Mouse (Mus musculus) neural tube, embryonic 12.5 days (tissue): ENCODE results near the gene Fbxl13. TPM values are rescaled to one million over a fixed set of nuclear protein-coding genes. Genes with fewer than 3 reads are reported as not detected.

ENCODE experiments used
- ATAC-seq: fragments of 200-750 bp; cut with Nextera tagmentation; 2 replicates; pipeline ENCODE4 v1.8.0; 2017; ENCODE audit warnings: low read depth, mild to moderate bottlenecking, moderate TSS enrichment, moderate library complexity; ENCODE audit not compliant: low FRiP score
- H3K27ac ChIP-seq: fragments of 300-500 bp; sonication (generic); 2 replicates; pipeline ENCODE4 v1.5.1; 2016
- H3K27me3 ChIP-seq: fragments of 300-500 bp; sonication (generic); replicated peaks from 2 replicates; pipeline ENCODE4 v1.6.1; 2016; ENCODE audit warnings: mild to moderate bottlenecking
- H3K36me3 ChIP-seq: fragments of 300-500 bp; sonication (generic); 2 replicates; pipeline ENCODE4 v1.6.1; 2016; ENCODE audit warnings: mild to moderate bottlenecking
- H3K4me1 ChIP-seq: fragments of 300-500 bp; sonication (generic); 2 replicates; pipeline ENCODE4 v1.6.1; 2016
- H3K4me2 ChIP-seq: fragments of 300-500 bp; sonication (generic); replicated peaks from 2 replicates; pipeline ENCODE4 v1.6.1; 2016; ENCODE audit warnings: mild to moderate bottlenecking
- H3K4me3 ChIP-seq: fragments of 300-500 bp; sonication (generic); 2 replicates; pipeline ENCODE4 v1.5.1; 2016
- H3K9ac ChIP-seq: fragments of 300-500 bp; sonication (generic); 2 replicates; pipeline ENCODE4 v1.6.1; 2016; ENCODE audit warnings: mild to moderate bottlenecking
- H3K9me3 ChIP-seq: fragments of 300-500 bp; sonication (generic); 2 replicates; pipeline ENCODE4 v1.6.1; 2016; ENCODE audit warnings: mild to moderate bottlenecking
- WGBS: fragments of 180-500 bp; shearing (Covaris S2); methylation state at CpG from one replicate; pipeline ENCODE4 v1.1.7; 2016; 5-methylcytosine and 5-hydroxymethylcytosine counted together
- polyA plus RNA-seq: library from polyadenylated mRNA; unstranded; fragments of >200 nt; fragmentation: Nextera tagmentation; extraction: Ambion mirVana; gene quantifications from 2 replicates; pipeline ENCODE4 v1.2.1, GENCODE M21; 2016

Fbxl13 gene
- polyA plus RNA-seq, 1 experiment from 2014 or later: 0.39 TPM

DNA sequence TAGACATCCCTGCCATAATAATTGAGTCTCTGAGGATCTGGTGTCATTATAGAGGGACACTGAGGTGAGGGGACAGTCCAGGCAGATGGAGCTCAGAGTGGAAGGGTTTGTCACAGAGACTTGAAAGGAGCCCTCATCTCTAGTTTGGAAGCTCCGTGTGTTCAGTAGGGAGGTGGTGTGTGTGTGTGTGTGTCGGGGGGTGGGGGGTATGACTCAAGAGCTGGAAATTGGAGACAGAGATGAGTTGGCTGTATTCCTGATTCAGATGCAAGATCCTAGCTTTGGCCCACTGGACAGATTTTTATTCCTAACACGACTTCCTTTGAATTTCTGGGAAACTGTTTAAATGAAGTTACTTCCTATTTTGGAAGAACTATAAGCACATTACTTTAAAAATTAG is 158.1 kb downstream of the Fbxl13 start:
- peaks cover 7% of the 10 kb centered on the region for H3K4me1 ChIP-seq
- H3K4me2 ChIP-seq: no peak overlapping the region
- no peak overlapping the region for H3K4me3 ChIP-seq
- H3K36me3 ChIP-seq: no peaks in the 10 kb centered on the region
- no peak overlapping the region for H3K27ac ChIP-seq
- 90% methylated on average over 3 of the region's 3 CpGs for WGBS
- no peaks in the 10 kb centered on the region for H3K27me3 ChIP-seq
- H3K9ac ChIP-seq: no peak overlapping the region
- H3K9me3 ChIP-seq: no peaks in the 10 kb centered on the region
- ATAC-seq: no peak

DNA sequence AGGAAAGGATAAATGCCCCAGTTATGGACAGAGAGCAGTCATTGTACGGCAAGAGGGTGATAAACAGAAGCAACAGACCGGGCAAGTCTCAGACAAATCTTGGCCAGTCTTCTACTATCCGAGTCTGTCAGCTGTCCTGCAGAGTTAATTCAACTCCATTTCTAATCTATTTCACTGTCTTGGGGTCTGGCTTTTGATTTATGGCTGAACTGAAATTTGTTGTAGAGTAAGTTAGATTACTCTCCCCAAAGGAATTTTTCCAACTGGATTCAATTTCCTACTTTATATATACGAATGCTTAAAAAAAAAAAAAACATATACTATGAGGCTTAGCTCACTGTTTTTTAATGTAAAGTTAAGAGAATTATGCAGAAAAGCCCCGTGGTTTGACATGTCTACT is 158.6 kb downstream of the Fbxl13 start:
- no peak for ATAC-seq
- no peaks in the 10 kb centered on the region for H3K9me3 ChIP-seq
- H3K9ac ChIP-seq: no peak overlapping the region
- H3K4me2 ChIP-seq: no peak overlapping the region
- H3K4me3 ChIP-seq: no peak overlapping the region
- H3K36me3 ChIP-seq: no peaks in the 10 kb centered on the region
- no peak overlapping the region for H3K27ac ChIP-seq
- peaks cover 11% of the 10 kb centered on the region for H3K4me1 ChIP-seq
- WGBS: 83% methylated on average over 5 of the region's 5 CpGs
- no peaks in the 10 kb centered on the region for H3K27me3 ChIP-seq

DNA sequence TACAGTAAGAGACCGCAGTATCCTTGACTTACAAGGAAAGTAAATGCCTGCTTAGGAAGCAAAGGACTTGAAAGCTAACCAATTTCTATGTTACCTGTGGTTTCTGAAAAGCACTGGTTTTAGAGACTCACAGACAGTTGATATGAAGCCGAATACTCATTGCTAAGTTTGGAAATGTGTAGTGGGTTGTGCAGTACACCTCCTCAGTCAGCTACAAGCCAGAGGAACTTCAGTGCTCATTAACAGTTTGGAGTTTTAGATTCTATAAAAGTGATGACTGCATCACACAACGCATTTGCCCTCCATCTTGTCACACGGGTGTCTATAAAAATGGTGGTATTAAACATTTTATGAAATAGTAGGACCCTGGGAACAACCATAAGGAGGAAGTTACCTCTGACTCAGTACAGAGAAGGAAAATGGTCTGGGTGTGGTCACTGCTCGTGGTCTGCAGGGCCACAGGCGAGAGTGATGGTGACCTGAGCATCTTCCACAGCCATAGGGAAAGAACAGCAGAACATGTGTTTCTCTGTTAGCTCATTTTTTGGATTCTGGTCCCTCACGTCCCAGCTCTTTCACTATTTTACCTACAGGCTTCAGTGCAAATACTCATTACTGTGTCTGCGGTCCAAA is 160.1 kb downstream of the Fbxl13 start:
- peaks cover 11% of the 10 kb centered on the region for H3K4me1 ChIP-seq
- no peaks in the 10 kb centered on the region for H3K9me3 ChIP-seq
- H3K4me3 ChIP-seq: no peak overlapping the region
- no peak overlapping the region for H3K9ac ChIP-seq
- no peaks in the 10 kb centered on the region for H3K36me3 ChIP-seq
- ATAC-seq: no peak
- WGBS: 93% methylated on average over 8 of the region's 8 CpGs
- H3K27ac ChIP-seq: no peak overlapping the region
- H3K4me2 ChIP-seq: no peak overlapping the region
- no peaks in the 10 kb centered on the region for H3K27me3 ChIP-seq

- Histone ChIP-seq H3K4me1 (peaks cover 7% of the 10 kb centered on the region), H3K9ac (no peak overlapping the region), H3K27me3 (no peaks in the 10 kb centered on the region), H3K27ac (no peak overlapping the region), H3K4me2 (no peak overlapping the region), H3K4me3 (no peak overlapping the region), H3K9me3 (no peaks in the 10 kb centered on the region), H3K36me3 (no peaks in the 10 kb centered on the region)
- no peak for ATAC-seq
- 82% methylated on average over 8 of the region's 8 CpGs for WGBS
These were observed 162.2 kb downstream of the Fbxl13 start for GRCm38 (mm10) chr5:21483275-21483674.

GRCm38 (mm10) chr5:21482446-21483222 is 162.8 kb downstream of the Fbxl13 start:
- Histone ChIP-seq H3K27me3 (no peaks in the 10 kb centered on the region), H3K36me3 (no peaks in the 10 kb centered on the region), H3K4me1 (peaks cover 7% of the 10 kb centered on the region), H3K4me3 (no peak overlapping the region), H3K4me2 (no peak overlapping the region), H3K9ac (no peak overlapping the region), H3K9me3 (no peaks in the 10 kb centered on the region), H3K27ac (no peak overlapping the region)
- ATAC-seq: 0 out of 2 replicates have a peak, but pooled peaks have one; percentile 50
- WGBS: 31% methylated on average over 11 of the region's 11 CpGs

DNA sequence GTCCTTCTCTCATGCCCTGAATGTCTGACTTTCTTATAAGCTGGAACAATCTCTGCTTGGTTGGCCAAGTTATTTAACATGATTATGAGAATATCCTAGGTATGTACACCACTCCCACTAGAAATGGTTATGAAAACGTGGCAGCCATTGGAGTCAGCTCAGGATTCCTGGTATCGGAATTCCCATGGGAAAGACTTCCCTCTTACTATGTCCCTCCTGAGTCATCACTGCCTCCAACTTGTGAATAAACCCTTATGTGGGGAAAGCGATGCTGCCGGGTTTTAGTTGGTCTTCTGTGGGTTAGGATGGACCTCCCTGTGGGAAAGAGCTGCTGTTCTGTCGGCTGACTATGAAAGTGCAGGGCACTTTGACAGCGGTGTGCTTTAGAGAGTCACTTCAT is 163.9 kb downstream of the Fbxl13 start:
- no peak overlapping the region for H3K27ac ChIP-seq
- ATAC-seq: no peak
- H3K4me3 ChIP-seq: no peak overlapping the region
- WGBS: 78% methylated on average over 6 of the region's 6 CpGs
- H3K9me3 ChIP-seq: no peaks in the 10 kb centered on the region
- no peaks in the 10 kb centered on the region for H3K36me3 ChIP-seq
- no peak overlapping the region for H3K4me2 ChIP-seq
- H3K27me3 ChIP-seq: no peaks in the 10 kb centered on the region
- peaks cover 7% of the 10 kb centered on the region for H3K4me1 ChIP-seq
- no peak overlapping the region for H3K9ac ChIP-seq

GRCm38 (mm10) chr5:21479746-21480145 is 165.7 kb downstream of the Fbxl13 start:
- Histone ChIP-seq H3K9me3 (no peaks in the 10 kb centered on the region), H3K4me2 (no peak overlapping the region), H3K4me1 (peaks cover 7% of the 10 kb centered on the region), H3K27me3 (no peaks in the 10 kb centered on the region), H3K27ac (no peak overlapping the region), H3K36me3 (no peaks in the 10 kb centered on the region), H3K9ac (no peak overlapping the region), H3K4me3 (no peak overlapping the region)
- 90% methylated on average over 5 of the region's 5 CpGs for WGBS
- ATAC-seq: no peak

DNA sequence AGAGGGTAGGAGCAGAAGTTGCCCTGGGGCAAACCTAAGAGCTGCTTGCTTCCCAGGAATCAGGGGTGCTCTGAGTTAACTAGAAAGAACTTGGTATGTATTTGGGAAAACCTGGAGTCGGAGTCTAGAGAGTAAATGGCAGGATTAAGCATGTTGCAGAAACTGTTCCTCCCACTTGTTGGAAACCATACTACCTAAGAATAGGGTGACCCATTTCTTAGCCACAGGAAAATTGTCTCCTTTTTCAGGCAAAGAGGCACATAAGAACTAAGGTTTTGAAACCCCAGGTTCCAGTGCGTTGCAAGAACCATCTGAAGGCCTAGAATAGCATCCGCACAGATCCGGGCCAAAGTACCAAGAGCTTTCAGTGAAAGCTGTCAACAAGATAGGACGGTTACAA is 167.0 kb downstream of the Fbxl13 start:
- WGBS: 94% methylated on average over 5 of the region's 5 CpGs
- H3K4me2 ChIP-seq: no peak overlapping the region
- no peak for ATAC-seq
- no peaks in the 10 kb centered on the region for H3K9me3 ChIP-seq
- H3K4me3 ChIP-seq: no peak overlapping the region
- peaks cover 7% of the 10 kb centered on the region for H3K4me1 ChIP-seq
- H3K27ac ChIP-seq: no peak overlapping the region
- no peaks in the 10 kb centered on the region for H3K36me3 ChIP-seq
- no peaks in the 10 kb centered on the region for H3K27me3 ChIP-seq
- H3K9ac ChIP-seq: no peak overlapping the region

DNA sequence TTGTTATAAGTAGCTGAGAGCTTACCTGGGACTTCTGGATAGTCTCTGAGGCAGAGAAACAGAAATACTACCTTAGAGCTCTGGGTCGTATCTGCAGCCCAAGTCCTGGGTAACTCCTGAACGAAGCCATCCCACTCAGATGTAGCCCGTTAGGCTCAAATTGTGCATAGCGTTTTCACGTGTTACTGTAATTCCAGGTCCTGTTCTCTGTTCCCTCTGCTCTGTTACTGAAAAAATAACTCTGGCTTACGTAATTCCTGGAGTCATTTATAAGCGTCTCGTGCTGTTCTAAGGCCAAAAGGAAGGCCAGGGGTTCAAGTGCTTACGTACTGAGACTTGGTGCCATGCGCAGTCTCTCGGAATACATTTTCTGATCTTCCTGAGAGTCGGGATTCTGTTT is 177.3 kb downstream of the Fbxl13 start:
- no peaks in the 10 kb centered on the region for H3K27me3 ChIP-seq
- no peak for ATAC-seq
- no peaks in the 10 kb centered on the region for H3K36me3 ChIP-seq
- no peaks in the 10 kb centered on the region for H3K9me3 ChIP-seq
- H3K4me2 ChIP-seq: no peak overlapping the region
- no peaks in the 10 kb centered on the region for H3K4me1 ChIP-seq
- H3K9ac ChIP-seq: no peak overlapping the region
- 94% methylated on average over 12 of the region's 12 CpGs for WGBS
- no peak overlapping the region for H3K4me3 ChIP-seq
- no peak overlapping the region for H3K27ac ChIP-seq

DNA sequence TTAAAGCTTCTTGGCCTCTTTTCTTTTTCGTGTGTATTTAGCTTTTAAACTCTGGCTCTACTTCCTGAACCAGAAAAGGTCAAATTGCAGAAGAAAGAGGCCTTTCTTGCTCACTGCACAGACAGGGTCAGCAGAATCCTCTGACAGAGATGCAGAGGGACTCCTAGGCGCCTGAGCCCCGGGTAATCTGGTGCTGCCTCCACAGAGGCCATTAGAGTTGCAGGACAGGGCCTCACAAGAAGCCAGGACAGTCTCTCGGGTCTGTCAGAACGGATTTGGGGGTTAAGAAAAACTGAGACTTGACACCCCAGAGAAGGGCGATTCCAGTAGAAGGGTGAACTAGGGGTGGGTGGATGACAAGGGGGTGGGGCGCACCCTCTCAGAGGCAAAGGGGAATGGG is 178.0 kb downstream of the Fbxl13 start:
- H3K27me3 ChIP-seq: no peaks in the 10 kb centered on the region
- H3K27ac ChIP-seq: no peak overlapping the region
- 73% methylated on average over 7 of the region's 7 CpGs for WGBS
- no peak overlapping the region for H3K9ac ChIP-seq
- H3K4me1 ChIP-seq: no peaks in the 10 kb centered on the region
- ATAC-seq: no peak
- H3K9me3 ChIP-seq: no peaks in the 10 kb centered on the region
- H3K4me3 ChIP-seq: no peak overlapping the region
- H3K4me2 ChIP-seq: no peak overlapping the region
- no peaks in the 10 kb centered on the region for H3K36me3 ChIP-seq

DNA sequence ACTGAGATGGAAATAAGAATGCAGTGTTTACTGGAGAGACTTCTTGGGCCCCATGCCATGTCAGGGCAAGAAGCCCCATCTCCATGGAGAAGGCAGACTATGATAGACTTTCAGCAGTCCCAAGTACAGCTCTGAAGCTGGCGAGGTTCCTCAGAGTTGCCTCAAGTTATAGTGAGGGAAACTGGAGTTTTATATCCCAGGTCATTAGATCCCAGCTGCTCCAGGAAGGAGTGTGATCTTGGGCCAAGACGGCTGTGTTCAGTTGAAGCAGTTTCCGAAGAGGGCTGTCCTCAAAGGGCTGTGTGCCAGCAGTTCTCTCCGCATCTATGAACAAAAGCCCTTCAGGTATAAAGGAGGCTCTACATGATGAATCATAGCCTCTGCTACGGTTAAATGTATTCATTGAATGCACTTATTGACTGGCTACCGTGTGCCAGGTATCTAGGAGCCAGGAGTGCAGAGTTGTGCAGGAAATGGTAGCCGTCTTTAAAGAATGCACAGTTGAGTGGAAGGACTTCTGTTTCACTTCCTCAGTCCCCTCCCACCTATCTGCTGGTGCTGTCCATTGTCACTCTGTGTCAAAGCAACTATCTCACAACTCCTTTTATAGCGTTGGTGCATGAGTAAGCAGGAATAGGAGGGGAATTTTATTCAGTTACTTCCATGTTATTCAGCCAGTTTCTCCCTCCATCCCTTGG is 204.5 kb downstream of the Fbxl13 start:
- H3K27ac ChIP-seq: no peak overlapping the region
- H3K4me1 ChIP-seq: no peaks in the 10 kb centered on the region
- H3K9me3 ChIP-seq: no peaks in the 10 kb centered on the region
- H3K36me3 ChIP-seq: no peaks in the 10 kb centered on the region
- WGBS: 71% methylated on average over 8 of the region's 8 CpGs
- ATAC-seq: no peak
- H3K4me3 ChIP-seq: no peak overlapping the region
- no peak overlapping the region for H3K4me2 ChIP-seq
- no peaks in the 10 kb centered on the region for H3K27me3 ChIP-seq
- H3K9ac ChIP-seq: no peak overlapping the region

DNA sequence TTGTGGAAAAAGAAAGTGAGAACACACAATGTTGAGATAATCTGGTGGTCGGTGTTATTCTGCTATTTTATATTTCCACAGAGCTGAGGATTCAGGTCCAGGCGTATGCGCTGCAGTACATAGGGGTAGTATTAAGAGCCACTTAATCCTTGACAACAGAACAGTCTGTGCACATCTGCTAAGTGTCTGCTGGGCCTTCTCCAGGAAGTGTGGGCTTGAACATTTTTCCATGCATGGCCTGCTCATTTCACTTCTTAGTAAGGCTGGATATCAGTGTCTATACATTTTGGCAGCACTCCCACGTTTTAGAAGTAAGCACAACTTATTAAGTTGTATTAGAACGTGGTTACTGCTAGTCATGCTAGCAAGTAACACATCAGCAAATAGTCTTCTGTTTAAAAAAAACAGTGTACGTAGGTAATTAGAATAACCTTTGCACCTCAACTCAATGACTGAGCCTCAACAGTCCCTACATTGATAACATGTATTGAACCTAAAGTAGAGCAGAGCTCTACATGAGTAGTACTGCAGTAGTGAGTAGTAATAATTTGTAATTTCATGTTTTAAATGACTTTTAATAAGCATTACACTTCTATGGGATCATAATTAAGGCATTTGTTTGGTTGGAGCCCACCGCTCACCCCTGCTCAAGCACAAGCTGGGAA is 205.9 kb downstream of the Fbxl13 start:
- no peaks in the 10 kb centered on the region for H3K36me3 ChIP-seq
- WGBS: 94% methylated on average over 7 of the region's 7 CpGs
- no peaks in the 10 kb centered on the region for H3K4me1 ChIP-seq
- H3K4me2 ChIP-seq: no peak overlapping the region
- H3K27ac ChIP-seq: no peak overlapping the region
- no peak overlapping the region for H3K4me3 ChIP-seq
- no peaks in the 10 kb centered on the region for H3K27me3 ChIP-seq
- no peak for ATAC-seq
- H3K9me3 ChIP-seq: no peaks in the 10 kb centered on the region
- no peak overlapping the region for H3K9ac ChIP-seq
